Mouse (Mus musculus) subcutaneous adipose tissue, adult 2 months (tissue): ENCODE results near the gene Nid2. TPM values are rescaled to one million over a fixed set of nuclear protein-coding genes. Genes with fewer than 3 reads are reported as not detected.

Source experiments
- polyA plus RNA-seq: library from polyadenylated mRNA; depleted of rRNA; stranded (reverse); fragments of >200 nt; gene quantifications from 2 replicates; pipeline ENCODE4 v1.2.3, GENCODE M21; 2012; ENCODE audit warnings: low replicate concordance; rRNA removed

Nid2 gene
- 52.4 and 90.1 TPM in 2 replicates for polyA plus RNA-seq

DNA sequence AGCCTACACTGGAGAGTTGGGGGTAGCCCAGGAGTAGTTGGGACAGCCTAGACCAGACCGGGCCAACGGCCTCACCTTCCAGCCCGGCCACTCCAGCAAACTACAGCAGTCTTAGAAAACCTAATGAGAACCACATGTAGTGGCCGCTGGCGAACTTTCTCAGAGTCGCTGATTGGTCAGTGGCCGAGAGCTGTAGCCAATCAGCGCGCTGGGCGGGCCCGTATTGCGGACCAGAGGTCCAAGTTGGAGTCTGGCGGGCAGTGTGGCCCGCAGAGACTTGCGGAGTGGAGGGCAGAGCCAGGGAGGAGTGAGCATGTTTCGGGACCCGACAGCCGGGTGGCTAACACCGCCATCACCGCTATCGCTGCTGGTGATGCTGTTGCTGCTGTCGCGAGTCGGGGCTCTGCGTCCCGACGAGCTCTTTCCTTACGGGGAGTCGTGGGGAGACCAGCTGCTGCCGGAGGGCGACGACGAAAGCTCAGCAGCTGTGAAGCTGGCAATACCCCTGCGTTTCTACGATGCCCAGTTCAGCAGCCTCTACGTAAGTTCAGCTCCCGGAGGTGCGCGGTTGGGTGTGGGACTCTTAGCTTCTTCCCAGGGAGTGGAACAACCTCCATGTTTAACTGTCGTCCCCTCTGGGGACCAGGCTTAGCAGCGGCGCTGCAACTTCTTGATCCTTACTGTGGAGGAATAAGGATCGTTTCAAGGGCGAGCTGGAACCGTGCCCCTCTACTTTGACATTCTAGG lies at the start of gene Nid2:
Nid2 (plus strand) TSS at position 241 of the 747 bp plus-strand sequence.

DNA sequence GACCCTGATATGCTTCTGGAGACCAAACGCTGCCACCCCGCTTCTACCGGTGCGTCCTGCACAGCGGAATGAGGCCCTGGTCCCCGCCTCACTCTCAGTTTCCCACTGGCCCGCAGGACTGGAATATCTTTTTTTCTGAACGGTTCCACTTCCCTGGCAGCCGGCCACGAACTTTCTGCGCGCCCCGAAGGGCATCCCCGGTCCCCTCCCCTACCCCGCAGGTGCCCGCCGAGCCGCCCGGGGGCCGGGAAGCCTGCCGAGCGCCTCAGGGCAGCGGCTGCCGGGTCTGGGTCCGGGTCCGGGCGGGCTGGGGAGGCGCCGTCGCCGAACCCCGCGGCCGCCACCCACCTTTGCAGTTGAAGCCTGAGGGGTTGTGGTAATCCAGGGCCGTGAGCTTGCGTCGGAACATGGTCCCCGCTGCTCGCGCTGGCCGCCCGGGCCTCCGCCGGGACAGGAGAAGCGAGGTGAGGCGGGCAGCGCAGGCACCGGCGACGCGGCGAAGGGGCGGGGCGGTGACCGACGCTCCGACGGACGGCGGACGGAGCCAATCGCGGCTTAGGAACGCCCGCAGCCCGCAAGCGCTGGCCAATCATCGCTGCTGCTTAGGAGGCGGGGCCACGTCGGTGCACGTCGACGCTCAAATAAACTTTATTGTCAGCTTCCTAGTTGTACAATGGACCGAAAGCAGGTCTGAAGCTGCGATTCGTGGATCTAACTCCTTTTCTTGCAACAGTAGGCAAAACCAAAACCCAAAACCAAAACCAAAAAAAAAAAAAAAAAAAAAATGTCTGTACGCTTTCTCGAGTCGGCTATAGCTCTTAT lies 72.5 kb downstream of the Nid2 start, which contains the start of gene Rtraf:
Rtraf (minus strand) TSS at position 504 of the 822 bp plus-strand sequence.

Other genes with a start within 250 kb of the Nid2 start
- gene Gm2244, start 201.3 kb upstream of the Nid2 start, polyA plus RNA-seq, result not detected in 2 replicates
- 1.6 and 2.0 TPM in 2 replicates for gene Gm2237, start 166.1 kb upstream of the Nid2 start, polyA plus RNA-seq
- not detected in 2 replicates for gene Gm5458, start 148.7 kb upstream of the Nid2 start, polyA plus RNA-seq
- 36.2 and 51.4 TPM in 2 replicates for gene Rtraf, start 72.6 kb downstream of the Nid2 start, polyA plus RNA-seq
- 30.9 and 33.8 TPM in 2 replicates for gene Gng2, start 226.4 kb downstream of the Nid2 start, polyA plus RNA-seq